Mouse (Mus musculus): ENCODE measurements around the gene Pnkd. TPM values are rescaled to one million over a fixed set of nuclear protein-coding genes. Genes with fewer than 3 reads are reported as not detected.

The Pnkd gene
- polyA plus RNA-seq, 1 experiment from 2014 or later: 119 TPM

DNA sequence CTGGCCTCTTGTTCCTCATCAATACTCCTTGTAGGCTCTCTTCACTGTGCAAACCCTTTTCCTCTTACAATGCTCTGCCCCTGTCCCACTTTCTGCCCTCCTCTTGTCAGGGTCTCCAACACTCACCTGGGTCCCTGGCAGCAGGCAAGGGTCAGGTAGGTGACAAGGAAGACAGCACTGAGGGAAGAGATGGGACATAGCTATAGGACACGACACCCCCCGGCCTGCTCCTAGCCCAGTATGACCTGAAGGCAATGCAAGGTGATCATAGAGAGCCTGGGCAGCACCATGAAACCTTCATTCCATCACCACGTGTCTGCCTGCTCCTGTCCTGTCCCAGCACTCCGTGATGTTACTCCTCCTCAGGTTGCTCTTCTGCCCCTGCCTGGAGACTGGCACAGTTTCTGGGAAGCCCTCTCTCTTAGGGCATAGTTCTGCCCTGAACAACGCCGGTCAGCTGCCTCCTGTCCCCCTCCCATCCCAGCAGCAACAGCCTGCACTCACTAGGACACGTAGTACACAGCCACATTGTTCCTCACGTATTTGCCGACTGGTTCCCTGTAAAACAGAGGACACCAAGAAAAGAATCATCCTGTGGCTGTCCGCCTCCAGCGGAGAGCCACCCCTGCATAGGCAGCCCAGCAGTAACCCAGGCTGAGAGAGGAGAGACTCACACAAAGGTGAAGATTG lies 7.7 kb downstream of the Pnkd start:
- Histone ChIP-seq H3K36me3 (peaks cover 63% of the 10 kb centered on the region), H3K27ac (replicated peaks) (no peak overlapping the region), H3K4me1 (replicated peaks) (peaks cover 32% of the 10 kb centered on the region), H3K4me3 (no peak overlapping the region), H3K27me3 (no peaks in the 10 kb centered on the region), H3K9ac (no peak overlapping the region), H3K4me2 (no peak overlapping the region), H3K9me3 (no peaks in the 10 kb centered on the region)
- no peak for ATAC-seq (ENCODE audit: low read depth)
- 88% methylated on average over 11 of the region's 11 CpGs for WGBS

DNA sequence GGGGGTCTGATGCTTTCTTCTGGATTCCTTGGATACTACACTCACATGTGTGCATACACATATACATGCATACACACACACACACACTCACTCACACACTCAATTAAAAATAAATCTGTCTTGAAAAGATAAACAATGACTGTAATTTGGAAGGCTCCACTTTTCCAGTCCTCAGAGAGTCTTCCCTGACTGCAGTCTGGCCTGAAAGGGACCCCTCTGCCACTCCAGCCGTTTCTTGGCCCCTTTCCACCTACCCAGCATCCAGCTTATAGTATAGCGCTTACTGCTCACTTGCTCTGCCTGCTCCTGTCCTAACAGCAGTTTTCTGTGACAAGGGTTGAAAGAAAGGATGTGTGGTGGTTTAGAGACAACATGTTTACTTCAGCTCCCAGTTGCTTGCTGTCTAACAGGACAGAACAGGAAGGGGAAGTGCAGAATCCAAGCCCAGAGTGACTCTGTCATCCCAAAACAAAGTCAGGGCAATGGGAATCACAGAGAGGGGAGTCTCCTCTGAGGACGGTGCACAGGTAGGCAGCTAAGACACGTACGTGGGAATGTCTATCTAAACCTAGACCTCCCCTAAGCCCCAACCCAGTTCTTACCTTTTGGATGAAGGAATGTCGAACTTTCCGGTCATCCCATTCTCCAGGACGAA lies 8.7 kb downstream of the Pnkd start:
- no peak overlapping the region for H3K4me2 ChIP-seq
- no peak overlapping the region for H3K27ac ChIP-seq (replicated peaks)
- peaks cover 30% of the 10 kb centered on the region for H3K4me1 ChIP-seq (replicated peaks)
- H3K27me3 ChIP-seq: no peaks in the 10 kb centered on the region
- WGBS: 86% methylated on average over 8 of the region's 8 CpGs
- no peak for ATAC-seq (ENCODE audit: low read depth)
- no peak overlapping the region for H3K9ac ChIP-seq
- peaks cover 61% of the 10 kb centered on the region for H3K36me3 ChIP-seq
- no peak overlapping the region for H3K4me3 ChIP-seq
- no peaks in the 10 kb centered on the region for H3K9me3 ChIP-seq

GRCm38 (mm10) chr1:74294090-74294643 lies 9.4 kb downstream of the Pnkd start:
- Histone ChIP-seq H3K27me3 (no peaks in the 10 kb centered on the region), H3K27ac (replicated peaks) (no peak overlapping the region), H3K9ac (no peak overlapping the region), H3K4me2 (no peak overlapping the region), H3K4me1 (replicated peaks) (peaks cover 30% of the 10 kb centered on the region), H3K9me3 (no peaks in the 10 kb centered on the region), H3K4me3 (no peak overlapping the region), H3K36me3 (peaks cover 53% of the 10 kb centered on the region)
- no peak for ATAC-seq (ENCODE audit: low read depth)
- 91% methylated on average over 3 of the region's 3 CpGs for WGBS

DNA sequence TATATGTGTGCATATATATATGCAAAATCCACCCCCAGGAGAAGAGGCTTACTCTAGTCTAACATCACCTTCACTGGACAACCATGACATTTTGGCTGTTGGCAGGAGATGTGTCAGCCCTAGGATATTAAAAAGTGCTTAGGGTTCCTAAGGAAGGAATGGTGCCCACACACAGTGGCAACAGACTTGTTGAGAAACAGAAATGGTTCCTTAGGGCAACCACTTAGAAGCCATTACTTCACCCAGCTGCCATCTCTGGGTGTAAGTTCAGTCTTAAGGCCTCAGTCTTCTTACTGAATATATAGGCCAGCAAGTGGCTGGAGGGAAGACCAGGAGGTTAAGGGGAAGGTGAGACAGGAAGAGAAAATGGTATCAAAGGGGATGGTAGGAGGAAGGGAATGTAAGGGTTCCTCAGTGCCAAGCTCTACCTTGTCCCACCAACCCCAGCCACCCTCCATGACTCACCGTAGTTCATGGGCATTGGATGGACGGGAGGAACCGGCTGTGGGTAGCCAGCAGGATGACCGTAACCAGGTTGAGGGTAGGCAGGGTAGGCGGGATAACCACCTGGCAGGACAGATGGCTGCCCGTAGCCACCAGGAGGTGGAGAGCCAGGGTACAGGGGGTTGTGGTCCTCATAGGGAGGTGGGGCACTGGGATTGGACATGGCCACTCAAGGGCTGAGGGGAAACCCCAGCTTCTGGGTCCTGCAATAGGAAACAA lies 10.2 kb downstream of the Pnkd start:
- Histone ChIP-seq H3K9me3 (no peaks in the 10 kb centered on the region), H3K9ac (peak overlapping the region; percentile 58), H3K4me3 (no peak overlapping the region), H3K4me1 (replicated peaks) (peaks cover 30% of the 10 kb centered on the region), H3K27me3 (no peaks in the 10 kb centered on the region), H3K4me2 (peak overlapping the region; percentile 38), H3K27ac (replicated peaks) (peak overlapping the region; percentile 90), H3K36me3 (peaks cover 49% of the 10 kb centered on the region)
- 84% methylated on average over 6 of the region's 6 CpGs for WGBS
- ATAC-seq (ENCODE audit: low read depth): no peak

DNA sequence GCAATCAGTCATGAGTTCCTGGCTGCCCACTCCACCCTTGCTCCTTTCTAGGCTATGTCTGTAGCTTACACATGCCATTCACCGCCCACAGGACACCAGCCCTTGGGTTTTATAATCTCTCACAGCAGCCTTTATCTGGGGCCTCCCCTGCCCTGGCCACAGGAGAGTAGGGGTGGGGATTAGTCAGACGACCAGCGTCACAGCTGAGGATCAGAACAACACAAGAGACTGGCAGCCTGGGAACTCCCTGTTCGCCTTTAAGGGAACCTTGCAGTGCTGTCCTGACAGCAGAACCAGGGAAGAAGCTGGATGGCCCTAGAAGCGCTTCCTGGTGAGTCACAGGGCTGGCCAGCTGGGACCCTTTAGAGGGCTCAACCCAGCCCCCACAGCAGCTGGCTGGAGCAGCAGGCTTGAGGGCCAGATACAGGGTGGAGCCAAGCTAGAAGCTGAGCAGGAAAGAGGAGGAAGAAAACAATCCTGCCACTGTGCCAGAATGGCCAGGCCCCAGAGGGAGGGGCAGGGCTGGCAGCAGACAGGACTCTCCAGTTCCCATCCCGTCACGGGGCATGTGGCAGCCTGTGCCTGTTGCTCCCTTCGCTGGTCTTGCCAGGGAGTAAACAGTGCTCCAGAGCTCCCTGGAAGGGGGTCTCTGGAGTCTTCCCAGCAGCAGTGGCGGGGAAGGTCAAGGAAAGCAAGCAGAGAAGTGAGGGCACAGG lies 10.9 kb downstream of the Pnkd start:
- H3K9ac ChIP-seq: peak overlapping the region; percentile 58
- 19% methylated on average over 9 of the region's 9 CpGs for WGBS
- H3K4me3 ChIP-seq: no peak overlapping the region
- H3K9me3 ChIP-seq: no peaks in the 10 kb centered on the region
- H3K36me3 ChIP-seq: peaks cover 42% of the 10 kb centered on the region
- peak; percentile 84 for ATAC-seq (ENCODE audit: low read depth)
- H3K27ac ChIP-seq (replicated peaks): peak overlapping the region; percentile 90
- peaks cover 30% of the 10 kb centered on the region for H3K4me1 ChIP-seq (replicated peaks)
- no peaks in the 10 kb centered on the region for H3K27me3 ChIP-seq
- peak overlapping the region; percentile 38 for H3K4me2 ChIP-seq

GRCm38 (mm10) chr1:74296477-74296876 lies 11.7 kb downstream of the Pnkd start:
- peak overlapping the region; percentile 38; the same call in 1 of the 2 replicates for H3K4me2 ChIP-seq
- H3K4me1 ChIP-seq (replicated peaks): peaks cover 30% of the 10 kb centered on the region
- H3K27ac ChIP-seq (replicated peaks): peak overlapping the region; percentile 90
- no peaks in the 10 kb centered on the region for H3K9me3 ChIP-seq
- H3K27me3 ChIP-seq: peaks cover 1% of the 10 kb centered on the region; the same call in 1 of the 2 replicates
- peak overlapping the region; percentile 58 for H3K9ac ChIP-seq
- no peak for ATAC-seq (ENCODE audit: low read depth)
- WGBS: 70% methylated on average over 6 of the region's 6 CpGs
- no peak overlapping the region for H3K4me3 ChIP-seq
- H3K36me3 ChIP-seq: peaks cover 34% of the 10 kb centered on the region

GRCm38 (mm10) chr1:74297269-74297668 lies 12.5 kb downstream of the Pnkd start:
- H3K4me2 ChIP-seq: no peak overlapping the region
- no peaks in the 10 kb centered on the region for H3K9me3 ChIP-seq
- no peak for ATAC-seq (ENCODE audit: low read depth)
- peaks cover 26% of the 10 kb centered on the region; the same call in 1 of the 2 replicates for H3K36me3 ChIP-seq
- H3K9ac ChIP-seq: no peak overlapping the region
- peak overlapping the region; percentile 90; the same call in 1 of the 2 replicates for H3K27ac ChIP-seq (replicated peaks)
- H3K4me3 ChIP-seq: no peak overlapping the region
- H3K4me1 ChIP-seq (replicated peaks): peaks cover 30% of the 10 kb centered on the region
- 70% methylated on average over 3 of the region's 3 CpGs for WGBS
- peaks cover 7% of the 10 kb centered on the region; the same call in 1 of the 2 replicates for H3K27me3 ChIP-seq

GRCm38 (mm10) chr1:74298157-74298750 lies 13.5 kb downstream of the Pnkd start:
- no peak overlapping the region for H3K4me2 ChIP-seq
- peaks cover 30% of the 10 kb centered on the region for H3K4me1 ChIP-seq (replicated peaks)
- WGBS: 87% methylated on average over 5 of the region's 5 CpGs
- H3K36me3 ChIP-seq: peaks cover 17% of the 10 kb centered on the region; the same call in 1 of the 2 replicates
- H3K27ac ChIP-seq (replicated peaks): no peak overlapping the region
- no peaks in the 10 kb centered on the region for H3K9me3 ChIP-seq
- no peak for ATAC-seq (ENCODE audit: low read depth)
- H3K27me3 ChIP-seq: peaks cover 17% of the 10 kb centered on the region
- H3K9ac ChIP-seq: 0 out of 2 replicates have a peak overlapping the region, but pooled peaks have one; percentile 17
- no peak overlapping the region for H3K4me3 ChIP-seq

DNA sequence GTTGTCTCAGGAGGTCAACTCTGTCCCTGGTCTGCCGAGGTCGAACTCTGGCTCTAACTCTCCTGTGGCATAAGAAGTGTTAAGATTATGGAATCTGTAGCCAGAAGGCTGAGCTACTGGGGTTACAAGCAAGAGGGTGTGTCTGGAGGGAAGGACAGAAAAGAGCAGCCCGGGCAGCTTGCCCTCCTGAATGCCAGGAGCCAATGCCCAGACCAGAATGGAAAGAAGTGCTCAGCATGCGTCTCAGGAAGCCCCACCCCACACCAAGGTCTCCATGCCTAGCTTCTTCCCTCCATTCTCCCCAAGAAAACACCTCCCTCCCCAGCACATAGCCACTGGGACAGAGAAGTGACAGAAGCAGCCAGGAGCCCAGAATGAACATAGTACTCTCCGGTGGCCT lies 14.3 kb downstream of the Pnkd start:
- Histone ChIP-seq H3K27me3 (peaks cover 25% of the 10 kb centered on the region), H3K9ac (no peak overlapping the region), H3K4me3 (no peak overlapping the region), H3K9me3 (no peaks in the 10 kb centered on the region), H3K4me1 (replicated peaks) (peaks cover 38% of the 10 kb centered on the region), H3K4me2 (no peak overlapping the region), H3K36me3 (peaks cover 14% of the 10 kb centered on the region; the same call in 1 of the 2 replicates), H3K27ac (replicated peaks) (no peak overlapping the region)
- no peak for ATAC-seq (ENCODE audit: low read depth)
- 78% methylated on average over 5 of the region's 5 CpGs for WGBS

DNA sequence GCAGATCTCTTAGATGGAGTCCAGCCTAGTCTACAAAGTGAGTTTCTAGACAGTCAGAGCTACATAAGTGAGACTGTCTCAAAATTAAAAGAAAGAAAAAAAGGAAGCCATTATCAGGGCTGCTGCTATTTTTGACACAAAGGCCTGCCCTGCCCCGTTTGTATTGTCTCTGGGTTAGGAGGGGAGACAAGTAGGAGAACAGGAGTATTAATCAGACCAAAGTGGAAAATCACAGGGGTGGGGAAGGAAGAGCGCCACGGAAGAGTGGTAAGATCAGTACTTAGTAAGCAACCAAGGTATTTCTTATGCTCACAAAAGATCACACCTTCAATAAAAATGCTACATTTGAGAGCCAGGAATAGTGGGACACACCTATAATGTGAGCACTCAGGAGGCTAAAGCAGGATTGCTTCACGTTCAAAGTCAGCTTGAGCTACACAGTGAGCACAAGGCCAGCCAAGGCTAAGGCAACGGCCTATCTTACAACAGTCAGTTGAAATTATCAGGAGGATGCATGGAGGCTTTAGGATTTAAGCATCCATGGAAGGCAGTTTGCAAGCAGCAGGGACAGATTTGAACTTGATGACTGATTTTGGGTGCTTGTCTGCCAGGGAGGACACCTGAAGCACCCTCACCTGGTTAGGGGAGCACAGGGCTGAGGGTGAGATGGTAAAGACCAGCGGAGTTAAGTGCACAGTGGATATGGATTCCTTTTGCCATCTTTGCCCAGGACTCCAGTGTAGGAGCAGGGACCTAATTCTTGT lies 15.8 kb downstream of the Pnkd start:
- Histone ChIP-seq H3K4me3 (no peak overlapping the region), H3K4me2 (no peak overlapping the region), H3K9ac (no peak overlapping the region; the same call in 1 of the 2 replicates), H3K27ac (replicated peaks) (no peak overlapping the region), H3K27me3 (peaks cover 36% of the 10 kb centered on the region), H3K9me3 (no peaks in the 10 kb centered on the region), H3K36me3 (peaks cover 8% of the 10 kb centered on the region; the same call in 1 of the 2 replicates), H3K4me1 (replicated peaks) (peaks cover 31% of the 10 kb centered on the region)
- no peak for ATAC-seq (ENCODE audit: low read depth)
- 85% methylated on average over 6 of the region's 6 CpGs for WGBS
